Mouse (Mus musculus) adrenal gland, postnatal 14 days (tissue): ENCODE data around the gene Mpig6b. TPM values are rescaled to one million over a fixed set of nuclear protein-coding genes. Genes with fewer than 3 reads are reported as not detected.

Experiments
- DNase-seq: peaks from one replicate; pipeline ENCODE4 v3.0.0; 2021; ENCODE audit warnings: mixed read lengths
- long read RNA-seq, 2 experiments: library from polyadenylated mRNA; stranded (forward); transcript quantifications; one replicate each; pipeline ENCODE4 v2.0.0; 2021
- total RNA-seq: library from RNA; stranded (reverse); gene quantifications from 2 replicates; pipeline ENCODE4 v1.2.3, GENCODE M21; 2021

The Mpig6b gene
- 0.26 and 0.71 TPM in 2 replicates for total RNA-seq
- long read RNA-seq, experiment 1, partial matches to known transcripts, result 1 of 1 reads
- long read RNA-seq, experiment 1, other reads (novel, unspliced or antisense), result 0 of 1 reads
- long read RNA-seq, experiment 2, result 0 reads

- no peak for DNase-seq
These were observed at the start of gene Mpig6b for GRCm38 (mm10) chr17:35066084-35066483. TSS of gene Mpig6b (minus strand) at chr17:35066184.

- DNase-seq, result peak; percentile 63
These were observed 49.3 kb upstream of the Mpig6b start, which contains the start of gene Ly6g5b for GRCm38 (mm10) chr17:35115046-35116019. TSS of gene Ly6g5b (minus strand) at chr17:35115428.

GRCm38 (mm10) chr17:35111774-35112173 lies 45.8 kb upstream of the Mpig6b start:
- DNase-seq, result no peak

GRCm38 (mm10) chr17:35108097-35108496 lies 42.1 kb upstream of the Mpig6b start, which contains the start of gene Ly6g5c:
TSS of gene Ly6g5c (plus strand) at chr17:35108279.
- no peak for DNase-seq

GRCm38 (mm10) chr17:35106522-35106921 lies 40.5 kb upstream of the Mpig6b start:
- no peak for DNase-seq

- DNase-seq, result peak; percentile 63
These were observed 39.9 kb upstream of the Mpig6b start for GRCm38 (mm10) chr17:35105740-35106389.

- DNase-seq, result no peak
These were observed 38.8 kb upstream of the Mpig6b start for GRCm38 (mm10) chr17:35104754-35105153.

- no peak for DNase-seq
These were observed 38.1 kb upstream of the Mpig6b start for GRCm38 (mm10) chr17:35104079-35104478.

GRCm38 (mm10) chr17:35103221-35103690 lies 37.3 kb upstream of the Mpig6b start:
- no peak for DNase-seq

GRCm38 (mm10) chr17:35102299-35102698 lies 36.3 kb upstream of the Mpig6b start:
- no peak for DNase-seq

- peak; percentile 72 for DNase-seq
These were observed 35.2 kb upstream of the Mpig6b start for GRCm38 (mm10) chr17:35101161-35101560.

- no peak for DNase-seq
These were observed 34.3 kb upstream of the Mpig6b start for GRCm38 (mm10) chr17:35100196-35100765.

GRCm38 (mm10) chr17:35097164-35097655 lies 31.2 kb upstream of the Mpig6b start:
- DNase-seq, result peak; percentile 43

- DNase-seq, result no peak
These were observed 30.6 kb upstream of the Mpig6b start for GRCm38 (mm10) chr17:35096597-35096996.

GRCm38 (mm10) chr17:35094475-35095365 lies 28.7 kb upstream of the Mpig6b start:
- no peak for DNase-seq

GRCm38 (mm10) chr17:35092403-35093198 lies 26.6 kb upstream of the Mpig6b start:
- no peak for DNase-seq

- peak; percentile 49 for DNase-seq
These were observed 24.4 kb upstream of the Mpig6b start for GRCm38 (mm10) chr17:35090166-35090932.

- DNase-seq, result peak; percentile 96
These were observed 23.1 kb upstream of the Mpig6b start, which contains the start of gene Abhd16a for GRCm38 (mm10) chr17:35088825-35089644. TSS of gene Abhd16a (plus strand) at chr17:35089263.
